ENCODE assay signal across 8 mouse cellular contexts in the genomic region with DNA sequence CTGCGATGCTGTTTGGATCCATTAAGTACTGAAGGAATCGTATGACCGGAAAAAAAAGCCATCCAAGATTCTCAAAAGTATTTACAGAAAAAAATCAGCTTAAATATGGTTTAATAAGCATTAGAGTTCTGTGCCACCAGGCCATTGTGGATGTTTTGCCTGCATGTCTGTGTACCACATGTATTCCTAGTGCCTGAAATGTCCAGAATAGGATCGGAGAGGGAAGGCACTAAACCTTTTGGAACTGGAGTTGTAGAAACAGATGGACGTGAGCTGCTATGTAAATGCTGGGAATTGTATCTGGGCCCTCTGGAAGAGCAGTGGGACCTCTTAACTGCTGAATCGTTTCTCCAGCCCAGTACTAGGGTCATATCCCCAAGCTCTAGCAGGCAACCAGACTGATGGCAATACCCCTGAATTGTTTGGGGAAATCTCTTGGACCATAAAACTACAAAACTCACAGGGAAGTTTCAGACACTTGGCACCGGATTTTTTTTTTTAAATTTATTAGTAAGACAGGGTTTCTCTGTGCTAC.
DNase-seq lines count a peak whose midpoint lies in the region; ATAC-seq lines count a peak whose summit lies in the region.

No protein-coding gene starts in this region.

- no peaks in the 10 kb centered on the region for H3K36me3 ChIP-seq in kidney, embryonic 15.5 days
- no peaks in the 10 kb centered on the region for H3K36me3 ChIP-seq in embryonic facial prominence, embryonic 11.5 days (replicated peaks; ENCODE audit: control insufficient read depth, insufficient read depth, low read depth, low read length)
- no peaks in the 10 kb centered on the region for H3K36me3 ChIP-seq in intestine, embryonic 16.5 days (ENCODE audit: control insufficient read depth, insufficient read depth, low read length)
- H3K36me3 ChIP-seq in neural tube, embryonic 12.5 days: no peaks in the 10 kb centered on the region

- no peaks in the 10 kb centered on the region for H3K4me1 ChIP-seq in kidney, embryonic 15.5 days
- H3K4me1 ChIP-seq in embryonic facial prominence, embryonic 11.5 days (ENCODE audit: control insufficient read depth, insufficient read depth, low read length): no peaks in the 10 kb centered on the region
- H3K4me1 ChIP-seq in intestine, embryonic 16.5 days (ENCODE audit: control insufficient read depth, insufficient read depth, low read length): no peaks in the 10 kb centered on the region
- no peaks in the 10 kb centered on the region for H3K4me1 ChIP-seq in neural tube, embryonic 12.5 days

- H3K4me3 ChIP-seq in kidney, embryonic 15.5 days (replicated peaks): peak overlapping the region; percentile 56
- peak overlapping the region; percentile 52 for H3K4me3 ChIP-seq in embryonic facial prominence, embryonic 11.5 days (ENCODE audit: low read depth, low read length)
- H3K4me3 ChIP-seq in intestine, embryonic 16.5 days (ENCODE audit: low read length): peak overlapping the region; percentile 60
- peak overlapping the region; percentile 44 for H3K4me3 ChIP-seq in neural tube, embryonic 12.5 days

- no peak; the same call in 1 of the 2 replicates for ATAC-seq in kidney, embryonic 15.5 days (replicated peaks; ENCODE audit: low FRiP score)
- no peak for ATAC-seq in embryonic facial prominence, embryonic 11.5 days (replicated peaks; ENCODE audit: insufficient number of reproducible peaks, low FRiP score, low TSS enrichment, low read depth)
- peak; percentile 35 for ATAC-seq in intestine, embryonic 16.5 days
- ATAC-seq in neural tube, embryonic 12.5 days (ENCODE audit: low FRiP score, low read depth): peak; percentile 51

- peak overlapping the region; percentile 94 for H3K27ac ChIP-seq in kidney, embryonic 15.5 days
- H3K27ac ChIP-seq in embryonic facial prominence, embryonic 11.5 days (replicated peaks; ENCODE audit: low read depth, low read length): no peak overlapping the region
- peak overlapping the region; percentile 87; the same call in 1 of the 2 replicates for H3K27ac ChIP-seq in intestine, embryonic 16.5 days (ENCODE audit: low read length)
- H3K27ac ChIP-seq in neural tube, embryonic 12.5 days: no peak overlapping the region

- H3K4me2 ChIP-seq in kidney, embryonic 15.5 days: peak overlapping the region; percentile 57
- H3K4me2 ChIP-seq in embryonic facial prominence, embryonic 11.5 days (ENCODE audit: low read depth, low read length): peak overlapping the region; percentile 33; the same call in 1 of the 2 replicates
- H3K4me2 ChIP-seq in intestine, embryonic 16.5 days (ENCODE audit: low read depth, low read length): peak overlapping the region; percentile 51
- peak overlapping the region; percentile 59 for H3K4me2 ChIP-seq in neural tube, embryonic 12.5 days (replicated peaks)

- H3K9ac ChIP-seq in kidney, embryonic 15.5 days: peak overlapping the region; percentile 17; the same call in 1 of the 2 replicates
- H3K9ac ChIP-seq in embryonic facial prominence, embryonic 11.5 days (replicated peaks; ENCODE audit: low read length): peak overlapping the region; percentile 70
- peak overlapping the region; percentile 63 for H3K9ac ChIP-seq in intestine, embryonic 16.5 days (ENCODE audit: low read depth, low read length)
- H3K9ac ChIP-seq in neural tube, embryonic 12.5 days: peak overlapping the region; percentile 46

- peaks cover 2% of the 10 kb centered on the region; the same call in 1 of the 2 replicates for H3K27me3 ChIP-seq in kidney, embryonic 15.5 days
- H3K27me3 ChIP-seq in embryonic facial prominence, embryonic 11.5 days (ENCODE audit: control insufficient read depth, insufficient read depth, low read length): no peaks in the 10 kb centered on the region
- no peaks in the 10 kb centered on the region for H3K27me3 ChIP-seq in intestine, embryonic 16.5 days (replicated peaks; ENCODE audit: control insufficient read depth, insufficient read depth, low read length)
- no peaks in the 10 kb centered on the region for H3K27me3 ChIP-seq in neural tube, embryonic 12.5 days (replicated peaks)

- DNase-seq in kidney, adult 11 months: no peak
- no peak for DNase-seq in embryonic facial prominence, embryonic 11.5 days (ENCODE audit: low spot score)
- DNase-seq in embryo, embryonic 10 days (ENCODE audit: low spot score): no peak
- no peak for DNase-seq in adrenal gland, adult 2 months
- no peak for DNase-seq in kidney, postnatal 25 days

- WGBS in kidney, embryonic 15.5 days: 28% methylated on average over 7 of the region's 7 CpGs
- 36% methylated on average over 7 of the region's 7 CpGs for WGBS in embryonic facial prominence, embryonic 11.5 days
- 29% methylated on average over 7 of the region's 7 CpGs for WGBS in intestine, embryonic 16.5 days
- WGBS in neural tube, embryonic 12.5 days: 28% methylated on average over 7 of the region's 7 CpGs

- no peaks in the 10 kb centered on the region for H3K9me3 ChIP-seq in kidney, embryonic 15.5 days (replicated peaks)
- no peaks in the 10 kb centered on the region for H3K9me3 ChIP-seq in embryonic facial prominence, embryonic 11.5 days (replicated peaks; ENCODE audit: control insufficient read depth, low read length)
- H3K9me3 ChIP-seq in intestine, embryonic 16.5 days (ENCODE audit: control insufficient read depth, low read length): no peaks in the 10 kb centered on the region
- H3K9me3 ChIP-seq in neural tube, embryonic 12.5 days: no peaks in the 10 kb centered on the region

Comparison
In these comparisons a context has a peak if more than half of its experiments do, and no peak if none do; other contexts are left out.
1. ATAC-seq: peak in intestine, embryonic 16.5 days (single experiment) and neural tube, embryonic 12.5 days (single experiment); none in kidney, embryonic 15.5 days (single experiment) and embryonic facial prominence, embryonic 11.5 days (single experiment).
2. H3K27ac ChIP-seq: peak in kidney, embryonic 15.5 days (single experiment) and intestine, embryonic 16.5 days (single experiment); none in embryonic facial prominence, embryonic 11.5 days (single experiment) and neural tube, embryonic 12.5 days (single experiment).
3. H3K9ac ChIP-seq: peak in every context shown above with its lines; median percentile 70 in embryonic facial prominence, embryonic 11.5 days; 63 in intestine, embryonic 16.5 days; 46 in neural tube, embryonic 12.5 days; 17 in kidney, embryonic 15.5 days.
4. Peak in every context shown above with its lines, with median percentiles within 50 percentile points of each other: H3K4me2 ChIP-seq and H3K4me3 ChIP-seq.